Mouse (Mus musculus) heart, embryonic 14.5 days (tissue): ENCODE data around the gene Fbxl16. TPM values are rescaled to one million over a fixed set of nuclear protein-coding genes. Genes with fewer than 3 reads are reported as not detected.

Experiments
- ATAC-seq: fragments of 200-750 bp; cut with Nextera tagmentation; 2 replicates; pipeline ENCODE4 v1.8.0; 2017; ENCODE audit warnings: low read depth, moderate TSS enrichment; ENCODE audit not compliant: insufficient number of reproducible peaks, insufficient read depth, low FRiP score
- H3K27ac ChIP-seq, 2 experiments: fragments of 200-500 bp in 1 of 2; fragments of 300-500 bp in 1 of 2; sonication (generic) in 1 of 2; replicated peaks in 1 of 2; 2 replicates each; pipeline ENCODE4 v1.5.1; 2012 to 2014; ENCODE audit warnings: low read depth in 2 of 2, low read length in 2 of 2, control low read depth in 1 of 2, mild to moderate bottlenecking in 1 of 2, mixed read lengths in 1 of 2; ENCODE audit not compliant: control insufficient read depth in 1 of 2, insufficient read depth in 1 of 2
- H3K27me3 ChIP-seq: fragments of 300-500 bp; sonication (generic); 2 replicates; pipeline ENCODE4 v1.6.1; 2014; ENCODE audit warnings: mild to moderate bottlenecking, low read length, control low read depth; ENCODE audit not compliant: control insufficient read depth, insufficient read depth
- H3K36me3 ChIP-seq: fragments of 300-500 bp; sonication (generic); 2 replicates; pipeline ENCODE4 v1.6.1; 2014; ENCODE audit warnings: mild to moderate bottlenecking, control low read depth, low read length, mixed read lengths; ENCODE audit not compliant: control insufficient read depth, insufficient read depth
- H3K4me1 ChIP-seq, 2 experiments: fragments of 200-500 bp in 1 of 2; fragments of 300-500 bp in 1 of 2; sonication (generic) in 1 of 2; 2 replicates each; pipeline ENCODE4 v1.6.1; 2012 to 2014; ENCODE audit warnings: low read length in 2 of 2, control low read depth in 1 of 2, mixed read lengths in 1 of 2; ENCODE audit not compliant: control insufficient read depth in 2 of 2, insufficient read depth in 2 of 2
- H3K4me2 ChIP-seq: fragments of 300-500 bp; sonication (generic); 2 replicates; pipeline ENCODE4 v1.6.1; 2014; ENCODE audit warnings: mild to moderate bottlenecking, low read length
- H3K4me3 ChIP-seq, 2 experiments: fragments of 200-500 bp in 1 of 2; fragments of 300-500 bp in 1 of 2; sonication (generic) in 1 of 2; 2 replicates each; pipeline ENCODE4 v1.5.1; 2012 to 2014; ENCODE audit warnings: low read length in 2 of 2, mild to moderate bottlenecking in 2 of 2, control low read depth in 1 of 2, low read depth in 1 of 2, moderate library complexity in 1 of 2; ENCODE audit not compliant: control insufficient read depth in 1 of 2, insufficient read depth in 1 of 2
- H3K9ac ChIP-seq: fragments of 300-500 bp; sonication (generic); 2 replicates; pipeline ENCODE4 v1.6.1; 2014; ENCODE audit warnings: mild to moderate bottlenecking, low read length
- H3K9me3 ChIP-seq: fragments of 300-500 bp; sonication (generic); 2 replicates; pipeline ENCODE4 v1.6.1; 2016; ENCODE audit warnings: low read length, control low read depth; ENCODE audit not compliant: control insufficient read depth
- WGBS: fragments of 180-500 bp; shearing (Covaris S2); extraction: QIAGEN DNeasy Blood & Tissue Kit; methylation state at CpG from one replicate; pipeline ENCODE4 v1.1.7; 2014; 5-methylcytosine and 5-hydroxymethylcytosine counted together
- polyA plus RNA-seq: library from polyadenylated mRNA; unstranded; fragments of >200 nt; fragmentation: Nextera tagmentation; extraction: Ambion mirVana; gene quantifications from 2 replicates; pipeline ENCODE4 v1.2.1, GENCODE M21; 2014

The Fbxl16 gene
- polyA plus RNA-seq, 1 experiment from 2014 or later: 1.1 TPM

DNA sequence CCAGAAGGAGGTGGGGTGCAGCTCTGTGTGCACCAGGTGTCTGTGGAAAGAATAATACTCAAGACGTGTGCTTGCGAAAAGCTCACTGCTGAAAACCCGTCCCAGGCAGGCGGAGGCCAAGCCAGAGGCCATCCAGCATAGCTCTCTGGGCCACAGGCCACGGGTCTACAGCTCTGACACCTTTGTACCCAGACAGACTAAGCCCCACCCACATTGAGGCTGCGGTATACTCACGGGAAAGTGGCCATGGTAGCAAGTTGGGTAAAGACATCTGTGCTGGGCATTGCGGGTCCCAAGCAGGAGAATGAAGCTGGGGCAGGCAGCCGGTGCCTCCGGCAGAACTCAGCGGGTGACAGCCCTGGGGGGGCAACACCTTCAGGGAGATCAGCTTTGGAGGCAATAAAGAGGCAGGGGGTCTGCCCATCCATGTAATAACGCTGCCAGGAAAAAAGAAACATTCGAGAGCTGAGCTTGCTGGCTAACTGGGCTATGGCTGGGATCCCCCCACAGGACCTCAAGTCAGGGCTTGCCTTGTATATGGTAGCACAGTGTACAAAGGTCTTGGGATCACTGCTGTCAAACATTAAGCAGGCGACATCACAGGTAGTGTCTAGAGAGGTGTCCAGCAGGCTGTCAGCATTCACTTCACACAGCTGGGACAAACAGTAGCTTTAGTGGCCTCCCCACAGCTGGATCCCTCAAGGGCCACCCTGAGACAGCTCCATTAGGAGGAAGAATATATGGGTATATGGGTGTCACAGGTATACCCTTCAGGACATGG, 30.8 kb downstream of the Fbxl16 start:
- Histone ChIP-seq H3K9ac (no peak overlapping the region), H3K36me3 (peaks cover 71% of the 10 kb centered on the region), H3K4me2 (no peak overlapping the region), H3K4me1 (peaks cover 24 to 45% of the 10 kb centered on the region in 2 experiments), H3K27ac (no peak overlapping the region), H3K9me3 (no peaks in the 10 kb centered on the region), H3K27me3 (no peaks in the 10 kb centered on the region), H3K4me3 (no peak overlapping the region)
- WGBS: 85% methylated on average over 14 of the region's 14 CpGs
- ATAC-seq: no peak

- H3K27ac ChIP-seq: no peak overlapping the region
- H3K9ac ChIP-seq: no peak overlapping the region
- peaks cover 20 to 39% of the 10 kb centered on the region in 2 experiments for H3K4me1 ChIP-seq
- no peaks in the 10 kb centered on the region for H3K27me3 ChIP-seq
- ATAC-seq: no peak
- peaks cover 64% of the 10 kb centered on the region for H3K36me3 ChIP-seq
- H3K4me3 ChIP-seq: no peak overlapping the region
- 96% methylated on average over 6 of the region's 6 CpGs for WGBS
- no peaks in the 10 kb centered on the region for H3K9me3 ChIP-seq
- H3K4me2 ChIP-seq: no peak overlapping the region
Observed at GRCm38 (mm10) chr17:25840519-25840918, 31.6 kb downstream of the Fbxl16 start.

- Histone ChIP-seq H3K4me1 (peaks cover 17 to 32% of the 10 kb centered on the region in 2 experiments), H3K36me3 (peaks cover 57% of the 10 kb centered on the region), H3K4me2 (no peak within 1 kb of the TSS), H3K9me3 (no peaks in the 10 kb centered on the region), H3K27ac (no peak within 1 kb of the TSS), H3K4me3 (no peak within 1 kb of the TSS), H3K27me3 (no peaks in the 10 kb centered on the region), H3K9ac (no peak within 1 kb of the TSS)
- 92% methylated on average over 22 of the region's 22 CpGs for WGBS
- no peak for ATAC-seq
Observed at GRCm38 (mm10) chr17:25841117-25841880, 32.4 kb downstream of the Fbxl16 start, which contains the start of gene Gm20683. Gm20683 (minus strand) TSS chr17:25841763.

DNA sequence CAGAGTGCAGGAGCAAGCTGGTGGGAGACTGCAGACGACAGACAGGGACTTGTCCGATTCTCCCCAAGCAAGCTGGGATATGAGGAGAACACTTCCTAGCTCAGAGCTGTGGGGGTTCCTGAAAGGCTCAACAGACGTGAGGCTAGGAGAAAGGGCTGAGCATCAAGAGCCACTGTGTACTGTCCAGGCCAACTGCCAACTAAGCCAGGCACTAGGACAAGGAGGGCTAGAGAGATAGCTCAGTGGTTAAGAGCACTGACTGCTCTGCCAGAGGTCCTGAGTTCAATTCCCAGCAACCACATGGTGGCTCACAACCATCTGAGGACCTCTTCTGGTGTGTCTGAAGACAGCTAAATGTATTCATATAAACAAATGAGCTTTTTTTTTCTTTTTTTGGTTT, 33.6 kb downstream of the Fbxl16 start:
- no peak for ATAC-seq
- Histone ChIP-seq H3K9ac (no peak overlapping the region), H3K4me2 (no peak overlapping the region), H3K27me3 (no peaks in the 10 kb centered on the region), H3K4me1 (peaks cover 8 to 20% of the 10 kb centered on the region in 2 experiments), H3K27ac (no peak overlapping the region), H3K4me3 (no peak overlapping the region), H3K9me3 (no peaks in the 10 kb centered on the region), H3K36me3 (peaks cover 56% of the 10 kb centered on the region)
- 80% methylated on average over 3 of the region's 3 CpGs for WGBS

GRCm38 (mm10) chr17:25843122-25843521, 34.2 kb downstream of the Fbxl16 start:
- 92% methylated on average over 4 of the region's 4 CpGs for WGBS
- Histone ChIP-seq H3K4me1 (peaks cover 5 to 15% of the 10 kb centered on the region in 2 experiments), H3K36me3 (peaks cover 54% of the 10 kb centered on the region), H3K9ac (peak overlapping the region; percentile 96), H3K27ac (no peak overlapping the region), H3K9me3 (no peaks in the 10 kb centered on the region), H3K27me3 (no peaks in the 10 kb centered on the region), H3K4me3 (peak overlapping the region; percentile 76 to 91), H3K4me2 (peak overlapping the region; percentile 88)
- ATAC-seq: no peak

GRCm38 (mm10) chr17:25843636-25844395, 34.9 kb downstream of the Fbxl16 start:
- Histone ChIP-seq H3K4me3 (peak overlapping the region; percentile 76 to 91), H3K36me3 (peaks cover 52% of the 10 kb centered on the region), H3K9ac (peak overlapping the region; percentile 96), H3K4me1 (peaks cover 5 to 15% of the 10 kb centered on the region in 2 experiments), H3K27ac (peak overlapping the region; percentile 28 to 89), H3K27me3 (no peaks in the 10 kb centered on the region), H3K4me2 (peak overlapping the region; percentile 88), H3K9me3 (no peaks in the 10 kb centered on the region)
- 1% methylated on average over 38 of the region's 38 CpGs for WGBS
- ATAC-seq: peak; percentile 10

- peaks cover 50% of the 10 kb centered on the region for H3K36me3 ChIP-seq
- H3K27me3 ChIP-seq: no peaks in the 10 kb centered on the region
- H3K4me2 ChIP-seq: peak within 1 kb of the TSS; percentile 88
- WGBS: 2% methylated on average over 14 of the region's 21 CpGs
- H3K4me1 ChIP-seq: peaks cover 5 to 15% of the 10 kb centered on the region in 2 experiments
- ATAC-seq: peak; percentile 92
- H3K27ac ChIP-seq: peak within 1 kb of the TSS; percentile 28 to 89
- peak within 1 kb of the TSS; percentile 76 to 91 for H3K4me3 ChIP-seq
- H3K9me3 ChIP-seq: no peaks in the 10 kb centered on the region
- H3K9ac ChIP-seq: peak within 1 kb of the TSS; percentile 96
Observed at GRCm38 (mm10) chr17:25844396-25844901, 35.6 kb downstream of the Fbxl16 start, which contains the start of gene Rhot2. Rhot2 (minus strand) TSS chr17:25844851.
